Mouse (Mus musculus): Measurements from ENCODE around the gene Slc6a6. TPM values are rescaled to one million over a fixed set of nuclear protein-coding genes. Genes with fewer than 3 reads are reported as not detected.

Slc6a6 gene
- total and polyA plus RNA-seq, 3 experiments: 28.4 to 56.0 (median 31.3) TPM

DNA sequence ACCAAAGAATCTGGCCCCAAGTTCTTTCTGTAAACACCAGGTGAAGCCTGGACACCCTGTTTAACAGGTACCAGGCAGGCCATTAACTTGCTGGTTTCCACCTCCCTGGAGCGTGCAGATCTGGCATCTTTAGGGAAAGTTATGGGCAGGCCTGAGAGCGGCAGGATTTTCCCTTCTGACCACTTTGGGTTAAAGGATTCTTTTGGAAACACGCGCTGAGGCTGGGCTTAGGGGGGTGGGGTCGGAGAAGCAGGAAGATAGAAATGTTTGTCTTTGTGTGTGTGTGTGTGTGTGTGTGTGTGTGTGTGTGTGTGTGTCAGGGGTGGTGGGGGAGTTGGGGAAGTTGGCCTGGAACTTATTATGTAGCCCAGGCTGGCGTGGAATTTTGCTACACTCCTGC is 4.2 kb downstream of the Slc6a6 start:
- Histone ChIP-seq H3K79me2 (replicated peaks; ENCODE audit: control insufficient read depth, extremely low read depth, insufficient read depth, poor library complexity, severe bottlenecking) (peaks cover 9% of the 10 kb centered on the region), H3K9me3 (replicated peaks; ENCODE audit: low read length) (no peaks in the 10 kb centered on the region), H3K9ac (ENCODE audit: insufficient read depth, low read depth) (no peak overlapping the region), H3K27ac (ENCODE audit: insufficient read depth, low read depth) (no peak overlapping the region), H3K27me3 (replicated peaks) (no peaks in the 10 kb centered on the region), H3K36me3 (replicated peaks in 1 of 2; ENCODE audit: control insufficient read depth in 1 of 2, insufficient read depth in 1 of 2, low read length in 1 of 2) (peaks cover 3 to 52% of the 10 kb centered on the region in 2 experiments), H3K4me2 (ENCODE audit: insufficient read depth, low read depth, poor library complexity, severe bottlenecking) (no peak overlapping the region), H3K4me3 (replicated peaks in 1 of 3; ENCODE audit: low read depth in 2 of 3, low read length in 2 of 3, poor library complexity in 1 of 3) (no peak overlapping the region), H3K4me1 (ENCODE audit: control insufficient read depth in 1 of 2, insufficient read depth in 2 of 2) (peaks cover 21 to 71% of the 10 kb centered on the region in 2 experiments)
- no peak for DNase-seq (ENCODE audit: extremely low read depth)
- TF ChIP-seq ZKSCAN1 (IDR thresholded peaks at IDR 0.05; ENCODE audit: borderline replicate concordance, low read depth, low read length) (no peak), SMC3 (IDR thresholded peaks at IDR 0.05; ENCODE audit: low read depth, low read length) (no peak), CHD1 (IDR thresholded peaks at IDR 0.05; ENCODE audit: low read depth, low read length) (no peak), HCFC1 (IDR thresholded peaks at IDR 0.05; ENCODE audit: low read depth, low read length) (no peak), USF2 (conservative IDR thresholded peaks at IDR 0.05; ENCODE audit: low read depth, low read length) (no peak), NRF1 (IDR thresholded peaks at IDR 0.05; ENCODE audit: low read depth, low read length) (no peak), TBP (conservative IDR thresholded peaks at IDR 0.05; ENCODE audit: low read depth, low read length) (no peak), POLR2A (IDR thresholded peaks at IDR 0.05; ENCODE audit: low read depth, low read length) (no peak)
- in situ Hi-C loops (cut with MboI; ENCODE audit: low pct_ligation_motif_present, low pct_unique_long_range_greater_than_20kb, low sequenced_read_pairs) (no loop called here), dilution Hi-C loops (cut with MboI; ENCODE audit: extremely low pct_ligation_motif_present, extremely low pct_unique_long_range_greater_than_20kb, low sequenced_read_pairs) (no loop called here)

GRCm38 (mm10) chr6:91689231-91689630 is 5.4 kb downstream of the Slc6a6 start:
- H3K4me1 ChIP-seq (ENCODE audit: control insufficient read depth in 1 of 2, insufficient read depth in 2 of 2): peaks cover 26 to 80% of the 10 kb centered on the region in 2 experiments
- no peak for DNase-seq (ENCODE audit: extremely low read depth)
- H3K79me2 ChIP-seq (replicated peaks; ENCODE audit: control insufficient read depth, extremely low read depth, insufficient read depth, poor library complexity, severe bottlenecking): peaks cover 9% of the 10 kb centered on the region
- H3K36me3 ChIP-seq (replicated peaks in 1 of 2; ENCODE audit: control insufficient read depth in 1 of 2, insufficient read depth in 1 of 2, low read length in 1 of 2): peaks cover 3 to 56% of the 10 kb centered on the region in 2 experiments
- in situ Hi-C loops (cut with MboI; ENCODE audit: low pct_ligation_motif_present, low pct_unique_long_range_greater_than_20kb, low sequenced_read_pairs) (no loop called here), dilution Hi-C loops (cut with MboI; ENCODE audit: extremely low pct_ligation_motif_present, extremely low pct_unique_long_range_greater_than_20kb, low sequenced_read_pairs) (no loop called here)
- TF ChIP-seq HCFC1 (IDR thresholded peaks at IDR 0.05; ENCODE audit: low read depth, low read length): no peak
- TF ChIP-seq MEF2A (IDR thresholded peaks at IDR 0.05; ENCODE audit: borderline replicate concordance, low read depth, low read length): no peak
- no peak for TF ChIP-seq USF1 (IDR thresholded peaks at IDR 0.05; ENCODE audit: low read depth, low read length)
- no peak for TF ChIP-seq IRF4 (IDR thresholded peaks at IDR 0.05; ENCODE audit: low read depth, low read length)
- TF ChIP-seq MYC (IDR thresholded peaks at IDR 0.05; ENCODE audit: low read depth, low read length): no peak
- TF ChIP-seq JUND (conservative IDR thresholded peaks at IDR 0.05; ENCODE audit: low read depth, low read length): no peak
- TF ChIP-seq JUN (IDR thresholded peaks at IDR 0.05; ENCODE audit: insufficient read depth, low read depth, low read length): no peak
- no peak for TF ChIP-seq SMC3 (IDR thresholded peaks at IDR 0.05; ENCODE audit: low read depth, low read length)
- TF ChIP-seq CHD1 (IDR thresholded peaks at IDR 0.05; ENCODE audit: low read depth, low read length): no peak
- no peak for TF ChIP-seq NELFE (IDR thresholded peaks at IDR 0.05; ENCODE audit: low read depth, low read length)
- no peak for TF ChIP-seq UBTF (IDR thresholded peaks at IDR 0.05; ENCODE audit: low read depth, low read length)
- no peaks in the 10 kb centered on the region for H3K9me3 ChIP-seq (replicated peaks; ENCODE audit: low read length)
- no peak overlapping the region for H3K27ac ChIP-seq (ENCODE audit: insufficient read depth, low read depth)
- no peaks in the 10 kb centered on the region for H3K27me3 ChIP-seq (replicated peaks)
- no peak overlapping the region for H3K9ac ChIP-seq (ENCODE audit: insufficient read depth, low read depth)
- H3K4me2 ChIP-seq (ENCODE audit: insufficient read depth, low read depth, poor library complexity, severe bottlenecking): no peak overlapping the region
- H3K4me3 ChIP-seq (replicated peaks in 1 of 3; ENCODE audit: low read depth in 2 of 3, low read length in 2 of 3, poor library complexity in 1 of 3): no peak overlapping the region
